ENCODE assay signal across 23 mouse cellular contexts in the genomic region with DNA sequence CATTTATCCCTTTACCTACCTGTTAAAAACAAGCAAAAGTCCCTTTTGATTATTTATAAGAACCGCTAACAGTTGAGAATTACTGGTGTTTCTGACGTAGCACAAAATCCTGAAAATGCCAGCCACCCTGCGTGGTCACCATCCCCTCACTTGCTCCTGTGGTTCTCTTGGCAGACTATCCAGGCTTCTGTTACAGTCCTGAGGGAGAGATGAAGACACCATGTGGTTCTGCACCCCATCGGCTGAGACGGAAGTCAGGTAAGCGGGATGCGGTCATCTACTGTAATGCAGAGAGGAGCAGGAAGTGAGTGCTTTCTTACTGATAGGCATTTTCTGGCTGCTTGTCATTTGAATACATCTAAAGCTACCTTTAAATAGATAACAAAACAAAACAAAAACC. TPM values are rescaled to one million over a fixed set of nuclear protein-coding genes. Genes with fewer than 3 reads are reported as not detected.
DNase-seq lines count a peak whose midpoint lies in the region; TF ChIP-seq lines count a peak whose summit lies in the region.
"Had no signal": no experiment of that assay in that cellular context is flagged by ENCODE, and none has a peak within 500 bp of the region (broad histone marks: within the 10 kb centered on the region; RNA-seq: fewer than 3 reads in every experiment).

No protein-coding gene starts in this region.

- 0 out of 2 replicates have a peak overlapping the region, but pooled peaks have one; percentile 26 for H3K4me3 ChIP-seq in E14TG2a.4 (replicated peaks; ENCODE audit: low read length)
- H3K4me3 ChIP-seq: embryonic facial prominence, embryonic 13.5 days; embryonic facial prominence, embryonic 15.5 days; erythroblast, embryonic 14.5 days; forebrain, embryonic 10.5 days; forebrain, embryonic 12.5 days had no signal

- TF ChIP-seq CTCF in E14TG2a.4 (conservative IDR thresholded peaks at IDR 0.05; ENCODE audit: low read length) = no peak

- H3K9me3 ChIP-seq in E14TG2a.4 (ENCODE audit: low read length) = no peaks in the 10 kb centered on the region
- H3K9me3 ChIP-seq: embryonic facial prominence, embryonic 13.5 days; embryonic facial prominence, embryonic 15.5 days; forebrain, embryonic 10.5 days; forebrain, embryonic 12.5 days; G1E had no signal

- no peaks in the 10 kb centered on the region for H3K27me3 ChIP-seq in E14TG2a.4 (ENCODE audit: insufficient read depth, low read length)
- H3K27me3 ChIP-seq: CH12.LX; embryonic facial prominence, embryonic 13.5 days; embryonic facial prominence, embryonic 15.5 days; forebrain, embryonic 12.5 days had no signal

- peaks cover 44% of the 10 kb centered on the region for H3K4me1 ChIP-seq in E14TG2a.4 (replicated peaks; ENCODE audit: low read depth, low read length)
- H3K4me1 ChIP-seq: embryonic facial prominence, embryonic 15.5 days; forebrain, embryonic 12.5 days had no signal

- H3K36me3 ChIP-seq in E14TG2a.4 (ENCODE audit: insufficient read depth, low read length) = peaks cover 57% of the 10 kb centered on the region
- H3K36me3 ChIP-seq: forebrain, embryonic 12.5 days; G1E had no signal

- intact Hi-C loops in heart, postnatal 10 days (cut with DNase I) = no loop called here

- peak; percentile 55 for DNase-seq in heart, adult 11 months
- DNase-seq in heart, postnatal 10 days = no peak
- DNase-seq in R1 (ENCODE audit: low read depth, low spot score) = peak; percentile 50
- DNase-seq in right cerebral cortex, postnatal 4 days = no peak
- DNase-seq: adrenal gland, adult 2 months; adrenal gland, postnatal 10 days; adrenal gland, postnatal 25 days; B cell, adult 2 months; cerebellum, adult 11 months; cerebellum, adult 18-20 months; cerebellum, adult 8-10 months; cerebellum, adult 9-11 months; cerebellum, postnatal 14 days; cerebellum, postnatal 36 days; embryo, embryonic 11 days had no signal

RNA-seq across cellular contexts. Expression of gene Mthfd1l, which starts 25.6 kb away (rescaled TPM):
- total RNA-seq in heart, postnatal 10 days (2021) = 1 to 10 TPM; 3.4 to 4.3 TPM

Comparison
In these comparisons a context has a peak if more than half of its experiments do, and no peak if none do; other contexts are left out.
1. DNase-seq: peak in heart, adult 11 months (single experiment) and R1 (single experiment); none in heart, postnatal 10 days (0 of 2) and right cerebral cortex, postnatal 4 days (single experiment).